Mouse (Mus musculus): ENCODE results near the gene Lss.

- TF ChIP-seq CTCF (IDR thresholded peaks at IDR 0.05; ENCODE audit: control insufficient read depth, insufficient read depth, insufficient replicate concordance, low read depth, low read length) (no peak), POLR2A (IDR thresholded peaks at IDR 0.05; ENCODE audit: control insufficient read depth, low read depth, low read length) (no peak)
Measured at GRCm38 (mm10) chr10:76572151-76572550, 40.8 kb downstream of the Lss start.
